Mouse (Mus musculus) layer of hippocampus, adult 11-12 months (tissue): ENCODE data around the gene Gm21294.
"Not testable (repeated sequence)": the region's sequence is repeated elsewhere in the genome, so short reads cannot be mapped to it uniquely, and the experiment has no call there.

Source experiments
- DNase-seq: peaks from one replicate; pipeline ENCODE4 v3.0.0; 2022; ENCODE audit warnings: low spot score

Gene Gm21294

GRCm38 (mm10) chrY:89052506-89052905, at the start of gene Gm21294:
Gene Gm21294, plus strand, starts transcription at chrY:89052806.
- not testable (repeated sequence) for DNase-seq

- peak; percentile 4 for DNase-seq
Observed at GRCm38 (mm10) chrY:89126246-89126645, 73.6 kb downstream of the Gm21294 start.
